Mouse (Mus musculus): ENCODE results near the gene Avpr1a. TPM values are rescaled to one million over a fixed set of nuclear protein-coding genes. Genes with fewer than 3 reads are reported as not detected.

Avpr1a gene
- polyA plus RNA-seq, 1 experiment from 2014 or later = 0.49 TPM

Other genes with a start within 250 kb of the Avpr1a start
- gene Ppm1h, start 230.3 kb downstream of the Avpr1a start, polyA plus RNA-seq (2014; fragmentation: Nextera tagmentation; extraction: Ambion mirVana) = 4.7 and 5.1 TPM in 2 replicates